Mouse (Mus musculus) hindbrain, embryonic 11.5 days (tissue): ENCODE measurements around the gene Ric8b. TPM values are rescaled to one million over a fixed set of nuclear protein-coding genes. Genes with fewer than 3 reads are reported as not detected.

Experiments used
- ATAC-seq: fragments of 200-750 bp; cut with Nextera tagmentation; 2 replicates; pipeline ENCODE4 v1.8.0; 2017; ENCODE audit warnings: mild to moderate bottlenecking, moderate TSS enrichment, moderate library complexity; ENCODE audit not compliant: low FRiP score
- DNase-seq: peaks from one replicate; pipeline ENCODE4 v3.0.0-alpha.2; 2015; ENCODE audit warnings: low spot score
- H3K27ac ChIP-seq: fragments of 300-500 bp; sonication (generic); 2 replicates; pipeline ENCODE4 v1.5.1; 2014; ENCODE audit warnings: mild to moderate bottlenecking, low read depth, low read length
- H3K27me3 ChIP-seq: fragments of 300-500 bp; sonication (generic); 2 replicates; pipeline ENCODE4 v1.6.1; 2014; ENCODE audit warnings: mild to moderate bottlenecking, low read length, moderate library complexity, mixed read lengths; ENCODE audit not compliant: control insufficient read depth, insufficient read depth
- H3K36me3 ChIP-seq: fragments of 300-500 bp; sonication (generic); 2 replicates; pipeline ENCODE4 v1.6.1; 2014; ENCODE audit warnings: mild to moderate bottlenecking, low read length, moderate library complexity, mixed read lengths; ENCODE audit not compliant: control insufficient read depth, insufficient read depth
- H3K4me1 ChIP-seq: fragments of 300-500 bp; sonication (generic); replicated peaks from 2 replicates; pipeline ENCODE4 v1.6.1; 2014; ENCODE audit warnings: low read length, mixed read lengths; ENCODE audit not compliant: control insufficient read depth, insufficient read depth
- H3K4me2 ChIP-seq: fragments of 300-500 bp; sonication (generic); replicated peaks from 2 replicates; pipeline ENCODE4 v1.6.1; 2014; ENCODE audit warnings: mild to moderate bottlenecking, low read depth, low read length
- H3K4me3 ChIP-seq: fragments of 300-500 bp; sonication (generic); 2 replicates; pipeline ENCODE4 v1.5.1; 2014; ENCODE audit warnings: low read depth, low read length
- H3K9ac ChIP-seq: fragments of 300-500 bp; sonication (generic); 2 replicates; pipeline ENCODE4 v1.6.1; 2014; ENCODE audit warnings: low read depth, low read length
- H3K9me3 ChIP-seq: fragments of 300-500 bp; sonication (generic); 2 replicates; pipeline ENCODE4 v1.6.1; 2016; ENCODE audit warnings: low read length; ENCODE audit not compliant: control insufficient read depth
- whole genome bisulfite sequencing: fragments of 180-500 bp; shearing (Covaris S2); extraction: QIAGEN DNeasy Blood & Tissue Kit; methylation state at CpG from one replicate; pipeline ENCODE4 v1.1.7; 2014; 5-methylcytosine and 5-hydroxymethylcytosine counted together
- polyA plus RNA-seq: library from polyadenylated mRNA; unstranded; fragments of >200 nt; fragmentation: Nextera tagmentation; extraction: Ambion mirVana; gene quantifications from 2 replicates; pipeline ENCODE4 v1.2.1, GENCODE M21; 2014

Gene Ric8b
- polyA plus RNA-seq, 1 experiment from 2014 or later = 33.7 TPM

- WGBS = 90% methylated on average over 9 of the region's 9 CpGs
These were observed 10.5 kb upstream of the Ric8b start for GRCm38 (mm10) chr10:84906895-84907294.

GRCm38 (mm10) chr10:84908006-84908405 lies 9.4 kb upstream of the Ric8b start:
- no peak for ATAC-seq
- Histone ChIP-seq H3K4me2 (no peak overlapping the region), H3K9me3 (no peaks in the 10 kb centered on the region), H3K27ac (no peak overlapping the region), H3K9ac (no peak overlapping the region), H3K36me3 (no peaks in the 10 kb centered on the region), H3K4me3 (no peak overlapping the region), H3K4me1 (peaks cover 11% of the 10 kb centered on the region), H3K27me3 (no peaks in the 10 kb centered on the region)
- DNase-seq = no peak
- 90% methylated on average over 3 of the region's 3 CpGs for WGBS

More at GRCm38 (mm10) chr10:84906895-84907294, 10.5 kb upstream of the Ric8b start:
- ATAC-seq (no peak), DNase-seq (no peak)
- Histone ChIP-seq H3K27me3 (no peaks in the 10 kb centered on the region), H3K36me3 (no peaks in the 10 kb centered on the region), H3K4me3 (no peak overlapping the region), H3K4me1 (peaks cover 11% of the 10 kb centered on the region), H3K4me2 (no peak overlapping the region), H3K27ac (no peak overlapping the region), H3K9me3 (no peaks in the 10 kb centered on the region), H3K9ac (no peak overlapping the region)

- no peaks in the 10 kb centered on the region for H3K27me3 ChIP-seq
- no peaks in the 10 kb centered on the region for H3K36me3 ChIP-seq
- no peak for DNase-seq
- no peak overlapping the region for H3K4me3 ChIP-seq
- H3K27ac ChIP-seq = no peak overlapping the region
- ATAC-seq = no peak
- WGBS = 90% methylated on average over 3 of the region's 3 CpGs
- peaks cover 9% of the 10 kb centered on the region for H3K4me1 ChIP-seq
- H3K9me3 ChIP-seq = no peaks in the 10 kb centered on the region
- no peak overlapping the region for H3K4me2 ChIP-seq
- H3K9ac ChIP-seq = no peak overlapping the region
These were observed 8.9 kb upstream of the Ric8b start for GRCm38 (mm10) chr10:84908471-84908870.

GRCm38 (mm10) chr10:84909021-84909801 lies 8.2 kb upstream of the Ric8b start:
- no peak for DNase-seq
- ATAC-seq = no peak

GRCm38 (mm10) chr10:84910194-84910593 lies 7.2 kb upstream of the Ric8b start:
- H3K9me3 ChIP-seq = no peaks in the 10 kb centered on the region
- DNase-seq = no peak
- H3K4me3 ChIP-seq = no peak overlapping the region
- H3K27ac ChIP-seq = no peak overlapping the region
- no peak overlapping the region for H3K4me2 ChIP-seq
- peaks cover 7% of the 10 kb centered on the region for H3K4me1 ChIP-seq
- ATAC-seq = no peak
- 22% methylated on average over 7 of the region's 7 CpGs for WGBS
- no peak overlapping the region for H3K9ac ChIP-seq
- H3K27me3 ChIP-seq = no peaks in the 10 kb centered on the region
- H3K36me3 ChIP-seq = no peaks in the 10 kb centered on the region

More at GRCm38 (mm10) chr10:84909021-84909801, 8.2 kb upstream of the Ric8b start:
- no peaks in the 10 kb centered on the region for H3K27me3 ChIP-seq
- no peak overlapping the region for H3K9ac ChIP-seq
- H3K4me3 ChIP-seq = no peak overlapping the region
- peaks cover 7% of the 10 kb centered on the region for H3K4me1 ChIP-seq
- no peak overlapping the region for H3K27ac ChIP-seq
- WGBS = 53% methylated on average over 17 of the region's 17 CpGs
- H3K4me2 ChIP-seq = no peak overlapping the region
- H3K36me3 ChIP-seq = no peaks in the 10 kb centered on the region
- no peaks in the 10 kb centered on the region for H3K9me3 ChIP-seq

GRCm38 (mm10) chr10:84910758-84911384 lies 6.5 kb upstream of the Ric8b start:
- no peak overlapping the region for H3K9ac ChIP-seq
- ATAC-seq (peak; percentile 37; the same call in 1 of the 2 replicates), DNase-seq (peak; percentile 33)
- no peaks in the 10 kb centered on the region for H3K9me3 ChIP-seq
- 19% methylated on average over 1 of the region's 1 CpGs for WGBS
- no peak overlapping the region for H3K4me2 ChIP-seq
- H3K4me3 ChIP-seq = no peak overlapping the region
- no peak overlapping the region; the same call in 1 of the 2 replicates for H3K27ac ChIP-seq
- H3K36me3 ChIP-seq = no peaks in the 10 kb centered on the region
- H3K27me3 ChIP-seq = no peaks in the 10 kb centered on the region
- peaks cover 7% of the 10 kb centered on the region for H3K4me1 ChIP-seq

- no peaks in the 10 kb centered on the region for H3K27me3 ChIP-seq
- WGBS = 71% methylated on average over 1 of the region's 1 CpGs
These were observed 4.3 kb upstream of the Ric8b start for GRCm38 (mm10) chr10:84913148-84913547.

GRCm38 (mm10) chr10:84915476-84915875 lies 1.9 kb upstream of the Ric8b start:
- no peak for DNase-seq
- H3K27ac ChIP-seq = no peak overlapping the region
- no peaks in the 10 kb centered on the region for H3K27me3 ChIP-seq
- ATAC-seq = no peak
- no peak overlapping the region for H3K9ac ChIP-seq
- no peak overlapping the region for H3K4me3 ChIP-seq
- H3K4me1 ChIP-seq = 0 out of 2 replicates have a peak, but pooled peaks cover 3% of the 10 kb centered on the region
- H3K9me3 ChIP-seq = no peaks in the 10 kb centered on the region
- no peaks in the 10 kb centered on the region for H3K36me3 ChIP-seq
- WGBS = 87% methylated on average over 6 of the region's 6 CpGs
- H3K4me2 ChIP-seq = no peak overlapping the region

More at GRCm38 (mm10) chr10:84913148-84913547, 4.3 kb upstream of the Ric8b start:
- Histone ChIP-seq H3K4me1 (peaks cover 9% of the 10 kb centered on the region), H3K36me3 (no peaks in the 10 kb centered on the region), H3K4me2 (no peak overlapping the region), H3K4me3 (no peak overlapping the region), H3K27ac (no peak overlapping the region), H3K9me3 (no peaks in the 10 kb centered on the region), H3K9ac (no peak overlapping the region)
- ATAC-seq (no peak), DNase-seq (no peak)
